Mouse (Mus musculus) kidney, adult 2 months (tissue): Measurements from ENCODE around the gene Prr12.

Source experiments
- CTCF ChIP-seq: fragments of 200-500 bp; conservative IDR thresholded peaks from 2 replicates; pipeline ENCODE4 v1.5.1; 2011; ENCODE audit warnings: low read depth, mild to moderate bottlenecking, control low read depth, low read length, moderate library complexity, mixed read lengths; ENCODE audit not compliant: insufficient read depth, insufficient read length
- POLR2A ChIP-seq: fragments of 200-500 bp; IDR thresholded peaks from one replicate; pipeline ENCODE4 v1.6.1; 2011; ENCODE audit warnings: low read depth, low read length, control low read depth

GRCm38 (mm10) chr7:45086084-45086483 lies 33.4 kb upstream of the Prr12 start:
- TF ChIP-seq CTCF, result peak; percentile 22; the same call in 1 of the 2 replicates
- no peak for TF ChIP-seq POLR2A
